Mouse (Mus musculus): ENCODE measurements at regions not wholly inside any gene's neighbourhood (a gene's known extent, or its start where the extent isn't known, plus 50 kb on each side); places are given as distances from the start of the nearest gene placed in this dataset.
"Not testable (repeated sequence)": the region's sequence is repeated elsewhere in the genome, so short reads cannot be mapped to it uniquely, and the experiment has no call there.

DNA sequence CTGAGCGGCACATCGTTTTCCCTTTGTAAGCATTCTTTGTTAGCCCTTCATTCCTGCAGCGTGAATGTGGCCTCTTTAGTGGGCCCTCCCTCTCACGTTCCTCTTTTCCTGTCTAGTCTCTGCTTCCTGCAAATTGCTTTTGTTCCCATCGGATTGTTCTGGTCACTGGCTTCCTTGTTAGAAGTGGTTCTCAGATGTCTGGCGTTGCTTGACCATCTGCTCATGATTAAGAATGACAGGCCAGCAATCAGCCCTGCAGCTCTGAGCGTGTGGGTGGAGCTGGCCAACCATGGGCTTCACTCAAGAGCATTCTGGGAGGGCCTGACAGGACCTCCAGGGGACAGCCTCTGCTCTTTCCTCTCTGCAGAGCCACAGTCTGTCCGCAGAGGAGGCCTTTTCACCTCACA is 297.5 kb downstream of the Eipr1 start:
- no peak for DNase-seq (ENCODE audit: low spot score in 2 of 2)

GRCm38 (mm10) chr12:29049801-29050200 is 298.2 kb downstream of the Eipr1 start:
- no peak for DNase-seq (ENCODE audit: low spot score in 2 of 2)

- no peak for DNase-seq (ENCODE audit: low spot score in 2 of 2)
Measured at GRCm38 (mm10) chr12:29050516-29051251, 299.1 kb downstream of the Eipr1 start.

DNA sequence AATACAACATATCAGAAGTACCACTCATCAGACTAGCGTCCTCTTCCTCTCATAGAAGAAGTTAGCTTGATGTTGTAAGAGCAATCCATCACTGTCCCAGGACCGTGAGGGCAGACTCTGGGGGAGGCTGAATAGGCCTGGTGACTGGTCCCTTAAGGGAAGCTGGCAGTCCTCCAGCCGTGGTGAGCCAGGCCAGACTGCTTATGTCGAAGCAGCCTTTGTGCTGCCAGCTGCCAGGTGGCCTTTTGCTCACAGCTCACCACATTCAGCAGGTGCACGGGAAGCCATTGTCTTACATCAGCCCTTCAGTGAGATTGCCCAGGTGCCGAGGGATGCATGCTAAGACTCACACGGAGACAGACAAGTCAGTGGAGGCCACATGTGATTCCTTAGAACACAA is 302.8 kb downstream of the Eipr1 start:
- DNase-seq (ENCODE audit: low spot score in 2 of 2), result no peak

DNA sequence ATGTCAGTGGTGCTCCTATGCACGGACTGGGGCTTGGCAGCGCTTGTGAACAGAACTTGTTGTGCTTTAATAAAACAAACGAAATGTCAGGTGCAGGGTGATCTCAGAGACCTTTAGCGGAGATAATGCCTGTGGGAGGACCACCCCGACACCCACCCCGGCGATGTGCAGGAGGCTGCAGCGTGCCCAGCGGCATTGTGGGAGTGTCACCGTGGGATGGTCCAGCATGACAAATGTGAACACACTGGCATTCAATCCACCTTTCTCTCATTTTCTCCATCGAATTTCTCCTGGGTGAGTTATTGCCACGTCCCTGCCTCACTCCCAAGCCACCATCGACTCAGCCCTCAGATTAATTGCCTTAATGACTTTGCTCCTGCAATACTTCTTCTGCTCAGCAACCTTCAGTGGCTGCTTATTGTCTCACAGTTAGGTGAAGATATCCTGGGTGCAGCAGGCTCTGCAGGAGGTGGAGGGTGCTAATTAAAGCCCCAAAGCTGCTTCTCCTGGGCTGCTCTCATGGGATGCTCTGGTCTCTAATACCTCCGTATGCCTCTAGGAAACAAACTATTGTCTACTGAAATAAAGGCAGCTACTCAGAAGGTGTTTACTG is 310.5 kb downstream of the Eipr1 start:
- no peak for DNase-seq (ENCODE audit: low spot score in 2 of 2)

DNA sequence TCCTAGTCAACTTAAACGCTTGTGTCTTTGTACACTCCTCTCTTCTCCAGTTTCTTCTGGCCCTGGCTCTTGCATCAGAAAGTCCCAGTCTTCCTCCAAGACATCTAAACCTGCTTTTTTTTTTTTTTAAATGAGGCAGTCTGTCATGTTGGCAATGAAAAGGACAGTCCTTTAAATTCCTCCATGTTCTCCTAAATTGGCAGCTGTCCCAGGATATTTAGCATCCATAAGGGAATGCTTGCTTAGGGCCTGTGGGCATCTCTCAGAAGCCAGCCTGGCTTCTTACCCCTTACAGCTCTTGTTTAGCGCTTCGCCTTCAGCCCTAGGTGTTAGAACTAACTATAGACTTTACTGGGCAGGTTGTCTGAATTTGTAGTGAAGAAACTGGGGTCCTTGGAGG is 311.2 kb downstream of the Eipr1 start:
- no peak for DNase-seq (ENCODE audit: low spot score in 2 of 2)

DNA sequence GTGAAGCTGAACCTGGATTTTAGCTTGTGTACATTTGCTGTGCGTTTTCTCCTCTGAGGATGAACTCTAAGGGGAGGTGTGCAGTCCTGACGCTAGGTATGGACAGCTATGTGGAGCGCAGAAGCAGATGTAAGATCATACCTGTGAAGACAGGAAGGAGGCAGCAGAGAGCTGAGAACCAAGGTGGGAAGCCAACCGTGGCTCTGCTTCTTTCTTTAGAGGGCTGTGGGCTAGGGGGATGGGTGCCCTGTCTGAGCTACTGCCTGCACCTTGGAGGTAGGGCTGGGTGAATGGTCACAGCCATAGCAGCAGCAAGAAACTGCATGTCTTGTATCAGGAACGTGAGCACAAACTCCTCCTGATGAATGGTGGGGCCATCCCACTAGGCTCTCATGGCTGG is 316.6 kb downstream of the Eipr1 start:
- no peak for DNase-seq (ENCODE audit: low spot score in 2 of 2)

- no peak for DNase-seq (ENCODE audit: low spot score in 2 of 2)
Measured at GRCm38 (mm10) chr12:29075096-29075852, 323.7 kb downstream of the Eipr1 start.

GRCm38 (mm10) chr12:29076606-29077005 is 325.0 kb downstream of the Eipr1 start:
- no peak for DNase-seq (ENCODE audit: low spot score in 2 of 2)

DNA sequence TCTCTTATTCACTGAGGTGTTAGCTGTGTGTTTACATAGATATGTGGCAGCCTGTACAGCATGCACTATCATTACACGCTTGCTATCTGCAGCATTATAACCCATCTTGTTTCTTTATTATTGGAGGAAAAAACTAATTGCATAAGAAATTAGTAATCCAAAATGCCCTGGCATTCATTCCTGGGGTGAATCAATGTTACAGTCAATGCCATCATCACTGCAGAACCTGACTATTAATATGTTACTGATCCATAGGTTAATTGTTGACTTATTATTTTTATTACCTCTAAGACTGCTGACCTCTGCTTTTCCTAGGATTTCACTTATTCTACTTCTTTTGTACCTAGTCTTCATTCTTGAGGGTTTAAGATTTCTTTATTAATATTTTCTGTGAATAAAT is 327.4 kb downstream of the Eipr1 start:
- no peak for DNase-seq (ENCODE audit: low spot score in 2 of 2)

GRCm38 (mm10) chr12:29083426-29084221 is 332.0 kb downstream of the Eipr1 start:
- DNase-seq (ENCODE audit: low spot score in 2 of 2), result no peak

DNA sequence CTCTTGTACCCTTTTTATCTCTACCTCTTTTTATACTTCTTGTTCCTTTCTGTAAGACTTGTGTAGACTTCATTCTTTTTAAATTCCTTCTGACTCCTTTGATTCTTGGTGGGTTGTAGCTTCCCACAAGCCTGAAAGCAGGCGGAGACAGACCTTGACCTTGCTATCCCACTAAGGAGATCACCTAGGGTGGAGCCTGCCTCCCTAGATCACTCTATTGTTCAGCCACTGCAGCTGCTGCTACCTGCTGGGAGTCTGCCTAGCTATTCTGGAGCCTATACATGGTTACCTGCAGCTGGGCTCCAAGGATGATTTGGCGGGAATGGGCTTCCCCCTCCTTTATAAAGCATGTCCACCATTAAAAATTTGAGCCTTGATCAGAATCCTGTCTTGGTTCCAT is 335.6 kb downstream of the Eipr1 start:
- not testable (repeated sequence) for DNase-seq (ENCODE audit: low spot score in 2 of 2)

DNA sequence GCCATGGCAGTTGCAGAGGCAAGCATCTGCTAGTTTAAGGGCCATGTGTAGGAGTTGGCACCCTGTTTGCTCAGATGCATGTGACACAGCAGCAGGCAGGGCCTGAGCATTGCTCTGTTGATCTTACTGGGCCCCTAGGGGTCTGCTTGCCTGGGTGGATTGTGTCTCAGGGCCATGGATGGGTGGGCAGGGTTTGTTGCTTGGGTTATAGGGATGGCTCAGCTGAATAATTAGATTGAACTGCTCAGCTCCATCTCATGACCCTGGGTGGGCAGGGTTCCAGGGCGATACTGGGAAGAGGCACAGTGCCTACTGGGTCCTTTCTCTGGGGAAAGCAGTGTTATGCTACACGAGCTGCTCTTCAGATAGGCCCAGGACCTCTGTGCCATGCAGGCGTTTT is 338.0 kb downstream of the Eipr1 start:
- no peak for DNase-seq (ENCODE audit: low spot score in 2 of 2)

- DNase-seq (ENCODE audit: low spot score in 2 of 2), result no peak
Measured at GRCm38 (mm10) chr12:29090451-29090850, 338.8 kb downstream of the Eipr1 start.

GRCm38 (mm10) chr12:29095406-29096032 is 343.9 kb downstream of the Eipr1 start:
- no peak for DNase-seq (ENCODE audit: low spot score in 2 of 2)

DNA sequence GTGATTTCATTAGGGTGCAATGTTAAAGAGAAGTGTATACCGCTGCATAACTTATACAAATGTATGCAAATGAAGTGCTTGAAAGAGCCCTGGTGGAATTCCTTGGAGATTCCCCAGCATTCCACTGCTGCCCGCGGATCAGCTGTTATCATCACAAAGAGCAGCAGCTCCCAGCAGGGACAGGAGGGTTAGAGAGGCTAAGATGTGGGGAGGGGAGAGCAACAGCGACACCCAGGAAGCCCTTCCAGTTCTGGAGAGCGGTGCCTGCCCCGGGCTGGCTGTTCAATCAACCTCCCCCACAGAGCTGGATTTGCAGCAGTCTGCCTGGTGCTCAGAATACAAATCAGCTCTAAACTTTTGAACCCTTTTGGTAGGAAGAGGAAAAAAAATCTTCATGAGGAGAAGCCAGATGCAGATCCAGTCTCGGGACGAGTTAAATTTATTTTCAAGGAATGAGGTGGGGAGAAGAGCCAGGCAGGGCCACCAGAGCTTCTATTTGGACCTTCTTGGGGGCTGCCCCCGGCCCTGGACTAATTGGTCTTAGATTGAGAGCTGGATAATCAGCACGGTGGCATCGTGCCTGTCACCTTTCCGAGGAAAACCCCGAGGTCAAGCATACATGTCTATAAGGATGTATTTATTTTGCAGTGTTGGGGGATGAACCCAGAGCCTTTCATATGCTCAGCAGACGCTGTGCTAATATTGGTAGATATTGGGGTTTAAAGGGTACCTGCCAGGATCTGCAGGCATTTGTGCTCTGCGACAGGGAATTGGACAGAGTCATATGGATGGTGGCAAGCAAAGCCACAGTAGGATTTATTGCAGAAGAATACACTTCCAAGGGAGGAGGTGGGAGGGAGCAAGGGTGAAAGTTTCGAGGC is 344.7 kb downstream of the Eipr1 start:
- no peak for DNase-seq (ENCODE audit: low spot score in 2 of 2)

GRCm38 (mm10) chr12:29100042-29100570 is 348.5 kb downstream of the Eipr1 start:
- no peak for DNase-seq (ENCODE audit: low spot score in 2 of 2)

DNA sequence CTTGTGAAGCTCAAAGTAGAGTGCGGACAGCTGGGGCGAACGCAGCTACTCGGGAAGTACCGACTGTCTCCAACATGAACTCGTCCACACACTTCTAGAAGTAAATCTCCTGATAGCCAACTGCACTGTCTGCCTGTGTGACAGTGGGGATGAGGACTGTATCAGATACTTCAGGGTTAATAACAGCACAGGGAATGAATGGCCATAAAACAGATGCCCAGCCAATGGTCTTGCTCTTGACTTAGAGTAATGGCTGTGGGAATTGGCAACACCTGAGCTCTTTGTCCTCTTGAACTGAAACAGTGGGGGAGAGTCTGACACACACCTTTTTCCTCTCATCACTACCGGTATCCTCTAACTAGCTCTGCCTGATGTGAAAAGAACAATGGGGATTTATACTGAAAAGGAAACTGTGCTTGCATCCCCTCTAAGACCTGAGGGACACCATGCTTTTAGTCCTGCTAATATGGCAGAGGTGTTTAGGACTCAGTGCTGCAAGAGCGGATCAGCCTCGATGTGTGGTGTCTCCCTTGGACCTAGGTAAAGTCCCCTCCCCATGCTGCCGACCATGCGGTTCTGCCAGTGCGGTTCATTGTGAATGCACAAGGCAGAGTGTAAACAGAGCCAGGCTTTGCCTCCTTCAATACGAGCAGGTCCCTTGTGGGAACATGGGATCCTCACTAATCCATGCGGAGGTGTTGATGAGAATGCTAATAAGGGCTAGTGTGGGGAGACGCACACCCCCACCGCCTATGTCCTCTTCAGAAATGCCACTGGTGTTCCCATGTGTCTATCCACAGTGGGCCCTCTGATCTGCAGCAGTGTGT is 355.5 kb downstream of the Eipr1 start:
- DNase-seq (ENCODE audit: low spot score in 2 of 2), result no peak

DNA sequence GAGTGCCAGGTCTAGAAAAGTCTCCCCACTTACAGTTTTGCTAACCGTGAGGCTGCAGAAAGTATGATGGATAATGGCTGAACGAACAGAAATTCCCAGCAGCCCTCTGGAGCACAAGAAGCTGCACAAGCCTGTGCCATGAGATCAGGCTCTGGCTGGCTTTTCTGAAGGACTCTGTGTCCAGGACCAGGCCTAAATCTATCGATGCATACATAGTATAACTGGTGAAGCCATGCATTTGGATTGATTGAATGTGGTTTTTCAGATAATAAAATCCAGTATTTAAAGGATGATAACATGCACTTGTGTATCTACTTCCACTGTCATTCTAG is 356.1 kb downstream of the Eipr1 start:
- DNase-seq (ENCODE audit: low spot score in 2 of 2), result no peak

Data from gastrocnemius, postnatal 4 days (tissue).